Mouse (Mus musculus) kidney, postnatal 25 days (tissue): ENCODE results near the gene Pik3cb.

Source experiments
- DNase-seq, 2 experiments: peaks; one replicate each; pipeline ENCODE4 v3.0.0; 2021; ENCODE audit warnings: mixed read lengths in 2 of 2

The Pik3cb gene

DNA sequence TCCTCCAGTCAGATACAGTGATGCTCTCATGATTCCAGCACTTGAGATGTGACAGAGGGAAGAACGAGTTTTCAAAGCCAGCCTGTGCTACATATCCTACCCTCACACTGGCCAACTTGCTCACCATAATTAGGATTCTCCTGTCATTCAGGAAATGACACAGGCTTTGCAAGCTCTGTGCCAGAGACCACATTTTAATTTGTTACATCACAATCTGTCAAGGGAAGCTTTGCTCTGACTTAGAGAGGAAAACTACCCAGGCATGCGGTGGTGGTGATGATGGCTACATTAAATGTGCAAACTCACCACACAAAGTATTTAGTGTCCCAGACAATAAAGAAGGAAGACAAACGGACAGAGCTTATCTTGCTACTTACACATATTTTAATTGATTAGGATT, 59.1 kb downstream of the Pik3cb start:
- DNase-seq, result no peak

DNA sequence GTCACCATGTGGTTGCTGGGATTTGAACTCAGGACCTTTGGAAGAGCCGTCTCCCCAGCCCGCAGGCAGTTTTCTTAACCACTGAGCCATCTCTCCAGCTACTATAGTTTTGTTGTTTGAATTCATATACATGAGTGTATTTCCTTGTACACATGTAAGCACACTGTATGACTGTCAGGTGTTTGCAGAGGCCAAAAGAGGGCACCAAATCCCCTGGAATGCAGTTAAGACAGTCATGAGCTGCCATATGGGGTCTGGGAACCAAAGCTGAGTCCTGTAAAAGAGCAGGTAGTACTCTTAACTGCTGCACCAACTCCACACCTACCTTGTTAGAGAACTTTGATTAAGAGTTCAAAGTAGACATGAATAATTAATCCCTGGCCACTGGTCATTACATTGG, 59.8 kb downstream of the Pik3cb start:
- DNase-seq, result no peak

DNA sequence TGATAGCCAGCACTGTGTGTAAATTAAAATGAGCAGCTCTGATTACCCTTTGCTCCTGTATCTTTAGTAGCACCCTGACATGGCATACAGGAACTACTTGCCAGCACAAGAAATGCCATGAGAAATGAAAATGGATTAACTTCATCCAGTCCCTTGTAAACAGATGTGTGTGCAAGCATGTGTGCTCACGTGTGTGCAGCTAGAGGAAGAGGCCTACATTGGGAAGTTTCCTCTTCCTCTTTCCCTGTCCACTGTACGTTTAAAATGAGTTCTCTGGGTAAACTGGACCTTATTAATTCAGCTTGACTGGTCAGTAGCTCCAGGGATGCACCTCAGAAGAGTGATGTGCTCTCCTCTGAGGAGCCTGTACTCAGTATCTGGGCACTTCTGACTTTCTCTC, 66.0 kb downstream of the Pik3cb start:
- DNase-seq, result no peak

DNA sequence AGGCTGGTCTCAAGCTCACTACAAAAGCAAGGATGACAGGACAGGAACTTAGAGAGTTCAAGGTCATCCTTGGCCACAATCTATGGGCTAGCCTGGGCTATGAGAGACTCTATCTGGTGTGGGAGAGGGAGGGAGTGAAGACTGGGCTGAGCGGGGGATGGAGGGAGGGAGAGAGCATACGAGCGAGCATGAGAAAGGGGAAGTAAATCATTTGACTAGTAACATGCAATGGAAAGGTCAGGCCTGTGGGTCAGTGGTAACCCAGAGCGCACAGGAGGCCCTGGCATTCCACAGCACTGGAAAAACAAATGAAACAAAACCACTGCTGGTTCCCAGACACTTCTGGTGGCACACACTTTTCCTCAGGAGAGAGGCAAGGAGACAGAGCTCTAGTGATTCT, 67.9 kb downstream of the Pik3cb start:
- DNase-seq, result no peak

DNA sequence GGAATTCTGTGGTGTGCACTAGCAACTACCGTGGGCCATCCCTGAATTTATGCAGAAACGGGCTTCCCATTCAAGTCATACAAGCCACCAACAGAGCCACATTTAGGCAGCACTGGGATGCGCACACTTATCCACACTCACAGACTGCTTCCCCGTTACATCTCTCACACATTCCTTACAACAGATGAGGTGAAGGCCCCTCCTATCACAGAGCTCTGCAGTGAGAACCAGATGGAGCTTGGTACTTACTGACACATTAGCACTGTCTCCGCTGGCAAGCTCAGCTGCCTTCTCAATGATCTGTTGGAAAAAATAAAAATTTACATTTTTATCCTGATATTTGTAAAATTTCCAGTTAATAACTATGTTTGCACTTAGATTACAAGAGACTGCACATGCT, 75.1 kb downstream of the Pik3cb start:
- DNase-seq, result no peak

DNA sequence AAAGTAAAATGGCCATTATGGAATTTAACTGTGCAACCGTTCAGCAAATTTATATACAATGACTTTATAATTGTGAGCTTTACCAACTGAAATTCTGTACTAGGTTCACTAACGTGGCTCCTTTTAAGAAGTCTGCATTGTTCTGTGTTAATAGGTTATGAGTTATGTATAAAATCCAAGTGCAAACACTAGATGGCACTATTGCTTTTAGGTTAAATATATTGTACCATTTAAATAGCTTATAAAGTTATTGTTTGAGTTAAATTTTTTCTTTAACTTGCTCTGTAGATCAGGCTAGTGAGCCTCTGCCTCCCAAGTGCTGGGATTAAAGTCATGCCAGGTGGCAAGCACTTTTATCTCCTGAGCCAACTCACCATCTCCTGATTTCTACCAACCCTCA, 76.2 kb downstream of the Pik3cb start:
- DNase-seq, result no peak

DNA sequence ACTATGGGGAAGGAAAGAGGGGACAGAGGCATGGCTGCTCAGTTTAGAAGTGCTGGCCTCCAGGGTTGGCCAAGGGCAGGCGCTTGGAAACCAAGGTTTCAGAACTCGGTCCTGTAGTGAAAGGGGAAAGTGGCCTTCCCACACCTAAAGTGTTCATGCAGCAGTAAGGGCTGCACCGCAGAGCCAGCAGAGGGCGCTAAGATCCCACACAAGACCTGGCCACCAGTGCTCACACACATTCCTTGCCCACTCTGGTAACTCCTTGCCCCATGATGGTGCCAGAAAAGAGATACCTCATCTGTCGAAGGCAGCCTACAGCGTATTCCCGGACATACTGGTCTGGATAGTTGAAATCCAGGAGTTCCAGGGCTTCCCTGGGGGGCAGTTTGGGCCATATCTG, 77.9 kb downstream of the Pik3cb start:
- peak; percentile 78 to 84 for DNase-seq

DNA sequence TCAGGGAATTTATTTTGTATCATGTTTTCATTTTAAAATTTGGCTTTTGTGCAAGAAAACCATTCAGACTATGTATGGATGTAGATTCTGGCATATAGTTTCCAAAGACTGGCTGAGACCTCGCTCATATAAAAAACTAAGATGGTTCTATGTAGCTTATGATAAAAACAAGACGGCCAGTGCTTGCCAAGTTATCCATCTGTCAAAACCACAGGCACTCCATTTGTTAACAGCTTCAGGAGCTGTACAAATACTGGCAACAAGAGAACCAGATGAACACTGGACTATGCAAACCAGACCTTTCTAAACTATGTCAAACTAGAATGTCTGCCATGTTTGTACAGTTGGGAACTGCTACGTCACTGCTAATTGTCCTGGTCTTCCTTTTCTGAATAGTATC, 82.7 kb downstream of the Pik3cb start:
- DNase-seq, result no peak

DNA sequence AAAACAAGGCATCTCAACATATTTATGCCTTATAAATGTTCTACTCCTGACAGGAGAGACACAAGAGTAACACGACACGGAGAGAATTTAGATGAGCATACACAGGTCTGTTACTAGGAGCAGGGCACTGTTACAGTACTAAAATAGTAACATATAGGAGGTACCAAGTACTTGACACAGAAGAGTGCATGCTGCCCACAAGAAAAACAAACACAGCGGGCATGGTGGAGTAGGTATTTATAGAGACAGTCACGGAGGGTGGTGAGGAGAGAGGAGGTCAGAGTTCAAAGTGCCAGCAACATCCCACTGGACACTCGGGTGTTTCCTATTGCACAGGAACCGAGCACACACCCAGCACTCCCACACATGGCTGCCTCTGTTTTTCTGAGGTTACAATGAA, 90.7 kb downstream of the Pik3cb start:
- peak in 1 of 2 experiments; percentile 42 for DNase-seq

DNA sequence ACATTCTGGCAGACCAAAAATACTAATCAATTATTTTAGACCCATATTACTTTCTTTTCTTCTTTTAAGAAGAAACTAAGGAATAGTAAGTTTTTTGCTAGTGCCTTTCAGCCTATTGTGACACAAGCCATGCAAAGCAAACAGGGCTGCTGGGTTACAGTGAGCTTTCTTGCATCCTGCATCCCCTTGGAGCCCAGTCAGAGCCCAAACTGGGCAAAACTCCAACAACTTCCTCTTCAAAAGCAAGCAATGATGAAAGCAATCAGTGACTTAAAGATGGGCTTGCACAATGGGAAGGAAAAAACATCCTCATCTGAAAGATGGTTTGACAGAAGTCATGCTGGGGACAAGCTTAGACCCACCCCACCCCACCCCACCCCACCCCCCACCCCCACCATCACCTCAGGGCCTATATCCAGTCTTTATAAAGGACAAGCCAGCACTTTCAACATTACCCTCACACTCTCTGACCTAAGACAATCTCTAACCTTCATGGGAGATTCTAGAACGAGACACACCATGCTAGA, 91.6 kb downstream of the Pik3cb start:
- peak in 1 of 2 experiments; percentile 51 for DNase-seq

DNA sequence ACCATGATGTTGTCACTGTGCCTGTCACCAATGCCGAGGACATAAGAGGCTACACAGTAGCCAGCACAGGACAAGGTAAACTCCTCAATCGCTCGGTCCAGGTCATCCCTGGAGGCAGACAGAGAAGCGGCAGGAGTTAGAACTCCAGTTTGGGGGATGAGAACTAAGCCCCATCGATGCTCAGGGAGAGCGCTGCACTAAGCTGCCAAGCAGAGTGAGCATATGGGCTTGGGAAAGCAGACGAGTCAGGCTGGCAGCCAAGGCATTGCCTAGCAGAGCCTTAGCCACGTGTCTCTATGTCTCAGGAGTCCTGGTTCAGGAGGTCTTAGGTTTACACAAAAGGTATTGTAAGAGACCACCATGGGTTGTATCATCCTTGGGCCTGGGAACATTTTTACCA, 95.7 kb downstream of the Pik3cb start:
- no peak for DNase-seq

DNA sequence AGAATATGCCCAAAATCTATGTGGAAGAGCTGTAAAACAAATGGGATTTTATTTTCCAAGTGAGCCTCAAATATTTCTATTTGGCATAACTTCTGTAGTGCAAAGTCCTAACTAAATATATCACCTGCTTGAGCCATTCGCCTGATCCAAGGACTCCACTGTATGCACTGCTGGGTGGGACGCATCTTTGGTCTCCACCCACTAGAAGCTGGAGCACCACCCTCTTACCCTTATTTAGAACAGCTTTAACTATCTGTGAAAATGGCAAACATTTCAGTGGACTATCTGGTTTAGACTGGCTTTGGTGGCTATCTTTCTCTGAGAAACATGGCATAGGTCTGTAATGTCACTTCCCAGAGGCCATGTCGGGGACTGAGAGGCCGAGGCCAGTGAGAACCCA, 97.8 kb downstream of the Pik3cb start:
- no peak for DNase-seq

DNA sequence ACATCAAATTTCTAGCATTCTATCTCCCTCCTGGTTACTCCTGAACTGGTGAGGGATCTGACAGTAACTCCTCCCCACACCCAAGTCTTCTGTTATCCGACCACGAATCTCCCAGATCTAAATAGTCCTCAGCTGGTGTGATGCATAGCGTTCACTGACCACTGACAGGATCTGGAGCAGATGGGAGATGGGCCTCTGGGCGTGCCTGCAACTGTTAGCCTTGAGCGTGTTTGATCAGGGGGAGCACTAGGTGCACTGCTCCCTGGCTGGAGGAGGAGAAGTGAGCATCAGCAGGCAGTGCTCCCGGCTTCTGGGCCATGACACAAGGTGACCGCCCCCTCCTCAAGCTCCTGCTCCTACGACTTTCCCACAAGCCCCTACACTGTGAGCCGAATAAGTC, 98.4 kb downstream of the Pik3cb start:
- DNase-seq, result no peak

DNA sequence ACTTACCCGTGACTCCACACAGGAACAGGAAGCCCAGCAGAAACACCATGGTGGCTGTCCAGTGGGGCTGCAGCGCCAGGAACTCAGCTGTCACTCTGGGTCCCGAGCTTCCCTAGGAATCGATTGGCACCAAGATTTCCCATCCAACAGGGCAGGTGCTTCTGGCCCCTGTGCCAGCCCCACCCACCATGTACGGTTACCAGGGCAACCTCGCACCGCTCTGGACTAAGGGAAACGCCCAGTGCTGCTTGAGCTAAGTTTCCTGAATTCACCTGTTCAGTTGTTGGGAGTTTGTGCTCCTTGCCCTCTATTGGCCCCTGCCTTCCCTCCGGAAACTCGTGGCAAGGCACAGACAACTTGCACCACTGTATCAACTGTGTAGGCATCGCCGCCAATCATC, 104.8 kb downstream of the Pik3cb start, which contains the start of gene Gm1123:
Gene Gm1123, minus strand, starts transcription at position 141 of the 400 bp plus-strand sequence.
- no peak for DNase-seq

DNA sequence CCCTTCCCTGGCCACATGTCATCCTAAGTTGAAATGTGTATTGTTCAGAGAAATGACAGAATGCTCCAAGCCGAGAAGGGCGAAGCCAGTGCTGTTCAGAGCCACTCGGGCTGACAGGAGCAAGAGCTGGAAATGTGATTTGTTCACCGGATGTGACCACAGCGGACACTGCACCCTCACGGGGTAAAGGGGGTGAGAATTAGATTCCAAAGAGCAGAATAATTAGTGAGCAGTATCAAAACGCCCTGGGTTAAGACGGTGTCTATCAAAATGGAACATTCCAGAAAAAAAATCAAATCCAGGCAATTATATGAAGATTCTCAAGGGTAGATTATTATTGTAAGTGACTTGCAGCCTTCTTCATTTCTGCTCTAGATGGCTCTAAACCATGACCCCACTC, 106.3 kb downstream of the Pik3cb start:
- no peak for DNase-seq

DNA sequence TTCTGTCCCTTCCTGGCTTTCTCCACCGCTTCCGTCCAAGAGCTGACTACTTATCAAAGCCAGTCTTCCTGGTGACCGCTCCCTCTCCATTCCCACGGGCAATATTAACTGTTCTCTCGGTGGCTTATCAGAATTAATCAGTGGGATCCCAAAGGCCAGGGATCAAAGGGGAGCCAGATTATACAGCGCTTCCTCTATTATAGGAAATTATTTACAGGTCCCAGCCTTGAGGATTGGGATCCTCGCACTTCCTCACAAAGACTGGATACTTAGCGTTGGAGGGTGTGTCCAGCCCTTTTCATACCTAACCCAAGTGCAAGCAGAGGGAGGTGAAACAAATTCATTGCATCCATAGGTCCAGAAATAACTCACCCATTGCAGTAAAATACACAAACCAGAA, 108.4 kb downstream of the Pik3cb start:
- DNase-seq, result no peak

DNA sequence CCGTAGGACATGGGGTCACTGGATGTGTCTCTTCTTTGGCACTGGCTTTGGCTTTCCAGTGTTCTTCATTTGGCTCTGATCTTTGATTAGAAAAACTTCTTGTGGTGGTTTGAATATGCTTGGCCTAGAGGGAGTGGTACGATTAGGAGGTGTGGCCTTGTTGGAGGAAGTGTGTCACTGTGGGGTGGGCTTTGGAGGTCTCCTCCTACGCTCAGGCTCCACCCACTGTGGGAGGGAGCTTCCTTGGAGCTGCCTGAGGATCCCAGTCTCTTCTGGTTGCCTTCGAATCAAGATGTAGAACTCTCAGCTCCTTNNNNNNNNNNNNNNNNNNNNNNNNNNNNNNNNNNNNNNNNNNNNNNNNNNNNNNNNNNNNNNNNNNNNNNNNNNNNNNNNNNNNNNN, 118.7 kb downstream of the Pik3cb start:
- DNase-seq, result no peak

DNA sequence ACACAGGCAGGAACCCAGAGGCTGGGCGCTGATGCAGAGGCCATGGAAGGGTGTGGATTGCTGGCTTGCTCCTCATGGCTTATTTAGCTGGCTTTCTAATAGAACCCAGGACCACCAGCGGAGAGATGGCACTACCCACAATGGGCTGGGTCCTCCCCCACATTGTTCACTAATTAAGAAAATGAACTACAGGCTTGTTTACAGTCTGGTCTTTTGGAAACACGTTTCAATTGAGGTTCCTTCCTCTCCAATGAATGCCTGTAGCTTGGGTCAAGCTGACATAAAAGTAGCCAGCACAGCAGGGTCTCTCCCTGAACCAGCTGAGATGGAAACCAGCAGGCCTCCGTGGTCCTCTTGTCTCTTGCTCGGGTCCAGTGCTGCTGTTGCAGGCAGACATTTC, 119.3 kb downstream of the Pik3cb start:
- DNase-seq, result no peak

DNA sequence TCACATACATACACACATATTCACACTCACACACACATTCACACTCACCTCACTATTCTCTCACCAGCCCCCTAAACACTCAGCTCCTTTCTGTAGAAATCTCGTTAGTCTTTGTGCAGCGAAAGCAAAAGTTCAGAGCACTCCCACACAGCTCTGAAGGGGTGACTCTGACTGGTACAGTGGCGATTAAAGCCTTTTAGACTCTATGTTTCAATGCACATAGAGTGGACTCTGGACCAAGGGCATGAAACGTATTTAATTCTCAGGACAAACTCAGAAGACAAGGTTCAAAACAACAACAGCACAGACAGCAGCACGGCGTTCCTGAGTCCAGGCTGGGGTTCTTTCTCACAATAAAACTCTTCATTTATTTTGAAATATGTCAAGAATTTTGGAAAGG, 122.7 kb downstream of the Pik3cb start:
- peak; percentile 37 to 46 for DNase-seq

DNA sequence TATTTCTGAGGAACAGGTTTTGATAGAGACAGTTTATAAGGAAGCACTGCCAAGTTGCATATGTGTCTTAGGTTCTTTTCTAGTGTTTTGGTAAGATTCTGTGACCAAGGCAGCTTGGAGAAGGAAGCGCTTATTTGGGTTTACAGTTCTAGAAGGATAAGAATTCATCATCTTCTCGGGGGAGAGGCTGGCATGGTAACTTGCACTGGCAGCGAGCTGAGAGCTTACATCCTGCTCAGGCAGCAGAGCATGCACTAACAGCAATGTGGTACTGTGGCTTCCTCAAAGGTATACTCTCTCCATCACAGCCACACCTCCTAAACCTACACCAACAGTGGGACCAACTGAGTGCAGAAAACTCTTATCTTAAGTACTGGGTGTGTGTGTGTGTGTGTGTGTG, 123.7 kb downstream of the Pik3cb start:
- no peak for DNase-seq

DNA sequence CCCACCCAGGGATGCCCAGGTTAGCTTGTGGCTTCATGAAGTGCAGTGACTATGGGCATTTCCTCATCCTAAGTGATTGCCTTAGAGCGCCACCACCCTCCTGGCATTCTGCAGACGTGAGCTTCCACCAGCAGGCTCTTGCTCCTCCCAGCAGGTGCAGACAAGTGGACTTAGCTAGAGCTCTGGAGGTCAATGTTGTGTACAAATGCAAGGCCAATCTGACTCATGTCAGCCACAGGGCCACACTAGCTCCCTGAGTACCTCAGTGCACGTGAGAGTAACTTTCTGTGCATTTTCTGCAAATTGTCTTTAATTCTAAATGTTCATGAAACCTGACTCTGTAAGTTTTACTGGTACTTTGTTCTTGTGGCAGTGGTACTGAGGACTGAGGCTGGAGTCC, 124.1 kb downstream of the Pik3cb start:
- DNase-seq, result peak in 1 of 2 experiments; percentile 52

DNA sequence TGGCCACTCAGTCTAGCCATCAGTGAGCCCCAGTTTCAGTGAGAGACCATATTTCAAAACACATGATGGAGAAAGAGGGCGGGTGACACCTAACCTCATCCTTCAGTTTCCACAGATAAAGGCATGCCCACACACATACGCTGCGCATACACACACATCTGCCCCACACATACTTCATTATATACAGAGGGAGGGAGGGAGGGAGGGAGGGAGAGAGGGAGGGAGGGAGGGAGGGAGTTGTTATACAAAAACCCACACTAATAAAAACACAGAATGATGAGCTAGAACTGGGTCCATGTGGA, 130.6 kb downstream of the Pik3cb start:
- DNase-seq, result no peak

DNA sequence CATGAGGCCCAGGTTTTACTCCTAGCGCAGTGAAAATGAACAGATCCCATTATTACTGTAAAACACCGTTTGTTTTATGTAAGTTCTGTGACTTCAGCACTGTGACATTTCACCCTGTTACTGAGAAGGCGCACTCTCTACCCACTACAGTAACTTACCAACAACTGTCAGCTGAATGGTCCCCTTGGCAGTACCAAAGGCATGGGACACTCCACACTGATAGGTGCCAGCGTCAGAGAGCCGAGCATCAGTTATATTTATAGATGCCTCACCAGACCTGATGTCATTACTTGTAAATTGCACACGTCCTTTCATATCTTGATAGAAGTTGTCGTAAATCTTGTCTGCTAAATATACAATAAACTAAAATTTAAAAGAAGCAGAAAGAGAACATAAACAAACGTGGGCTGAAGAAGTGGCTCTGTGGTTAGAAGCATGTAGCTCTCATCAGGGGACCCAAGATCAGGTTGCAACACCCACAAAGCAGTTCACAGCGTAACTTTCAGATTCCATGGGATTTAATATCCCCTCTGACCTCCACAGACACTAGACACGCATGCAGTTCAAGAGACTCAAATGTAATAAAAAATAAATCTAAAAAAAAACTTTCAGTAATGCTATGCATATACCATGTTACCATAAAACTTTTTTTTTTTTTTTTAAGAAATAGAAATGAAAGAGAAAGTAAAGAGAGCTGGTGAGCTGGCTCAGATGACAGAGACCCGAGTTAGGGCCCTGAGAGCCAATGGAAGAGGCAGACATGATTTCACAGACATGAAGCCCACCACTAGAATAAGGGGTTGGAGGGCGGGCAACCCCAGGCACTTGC, 131.1 kb downstream of the Pik3cb start:
- DNase-seq, result no peak

DNA sequence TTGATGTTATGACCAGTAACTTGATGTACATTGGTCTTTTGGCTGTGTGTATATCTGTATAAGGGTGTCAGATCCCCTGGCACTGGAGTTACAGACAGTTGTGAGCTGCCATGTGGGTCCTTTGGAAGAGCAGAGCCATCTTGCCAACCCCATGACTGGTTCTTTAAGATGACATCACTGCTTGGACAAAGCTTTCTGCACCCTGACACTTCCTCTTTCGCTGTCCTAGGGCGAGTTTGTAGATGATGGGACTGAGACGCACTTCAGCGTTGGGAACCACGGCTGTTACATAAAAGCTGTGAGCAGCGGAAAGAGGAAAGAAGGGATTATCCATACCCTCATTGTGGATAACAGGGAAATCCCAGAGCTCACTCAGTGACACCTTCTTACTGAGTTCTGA, 139.1 kb downstream of the Pik3cb start:
- no peak for DNase-seq

DNA sequence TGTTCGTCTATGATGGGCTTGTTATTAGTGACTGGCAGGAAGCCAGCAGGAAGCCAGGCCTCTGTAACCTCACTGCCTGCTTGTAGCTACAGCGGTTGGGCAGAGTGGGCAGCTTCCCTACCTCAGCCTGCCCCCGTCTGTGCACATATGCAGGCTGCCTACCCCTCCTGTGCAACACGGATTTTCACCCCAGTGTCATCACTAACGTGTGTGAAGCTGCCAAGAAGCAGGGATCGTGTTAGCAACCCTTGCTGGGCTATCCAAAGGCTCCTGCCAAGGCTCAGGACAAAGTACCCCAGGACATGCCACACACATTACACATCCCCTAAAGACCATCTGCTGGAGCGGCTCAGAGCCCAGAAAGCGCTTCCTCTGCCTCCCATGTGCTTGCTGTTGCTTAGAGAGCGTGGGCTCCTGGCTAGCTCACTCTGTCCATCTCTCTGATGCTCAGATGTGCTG, 140.5 kb downstream of the Pik3cb start:
- no peak for DNase-seq
